Mouse (Mus musculus): ENCODE results near the gene Otud3.
"Not testable (repeated sequence)": the region's sequence is repeated elsewhere in the genome, so short reads cannot be mapped to it uniquely, and the experiment has no call there.

The Otud3 gene

DNA sequence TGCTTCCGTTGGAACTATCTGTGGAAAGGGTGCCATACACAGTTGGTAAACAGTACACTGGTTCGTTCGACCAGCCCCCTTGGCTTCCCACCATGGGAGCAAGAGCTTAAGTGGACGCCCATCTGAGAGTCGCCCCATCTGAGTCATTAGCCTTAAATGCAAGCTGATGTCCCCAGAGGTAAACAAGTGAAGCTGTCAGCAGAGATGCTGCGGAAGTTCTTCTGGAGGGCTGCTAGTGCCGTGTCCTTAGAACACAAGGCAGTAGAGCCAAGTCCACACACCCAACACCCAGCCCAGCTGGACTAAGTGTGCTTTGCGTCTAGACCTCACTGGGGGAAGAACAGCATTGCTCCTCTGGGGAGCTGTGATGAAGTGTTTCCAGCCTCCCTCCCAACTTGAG is 24.1 kb downstream of the Otud3 start:
- DNase-seq (ENCODE audit: low spot score), result peak; percentile 42

DNA sequence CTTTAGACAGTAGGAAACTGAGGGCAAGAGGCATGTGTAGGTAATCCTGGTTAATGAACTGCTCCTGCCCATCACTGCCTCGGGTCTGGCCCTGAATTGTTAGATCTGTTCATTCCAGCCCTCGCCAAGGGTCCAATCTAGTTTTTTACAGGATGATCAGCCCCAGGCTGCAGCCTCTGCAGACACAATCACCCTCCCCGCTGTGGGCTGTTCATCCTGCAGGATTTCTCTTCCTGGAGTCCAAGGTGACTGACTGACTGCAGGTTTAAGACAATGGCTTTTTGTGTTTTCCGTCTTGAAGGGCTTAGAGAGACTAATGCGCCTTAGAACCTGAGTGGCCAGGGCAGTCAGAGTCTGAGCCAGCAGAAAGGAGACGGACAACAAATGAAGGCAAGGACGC is 24.6 kb downstream of the Otud3 start:
- no peak for DNase-seq (ENCODE audit: low spot score)

DNA sequence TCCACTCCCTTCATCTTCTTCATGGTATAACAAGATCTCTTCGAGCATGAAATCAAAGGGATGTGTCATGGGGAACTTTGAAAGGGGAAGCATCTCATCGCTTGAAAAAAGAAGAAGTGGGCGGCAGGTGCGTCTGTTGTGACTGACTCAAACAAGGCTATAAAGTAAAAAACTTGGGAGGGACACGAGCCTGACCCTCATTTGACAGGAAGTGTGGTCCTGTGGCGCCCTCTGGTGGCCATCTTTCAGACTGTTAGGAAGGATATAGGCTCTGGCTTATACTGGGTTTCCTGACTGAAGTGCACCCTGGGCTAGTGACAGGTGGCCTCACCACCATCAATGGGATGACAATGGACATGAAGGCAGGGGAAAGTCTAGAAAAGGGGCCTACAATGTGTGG is 29.5 kb downstream of the Otud3 start:
- peak; percentile 91 for DNase-seq (ENCODE audit: low spot score)

DNA sequence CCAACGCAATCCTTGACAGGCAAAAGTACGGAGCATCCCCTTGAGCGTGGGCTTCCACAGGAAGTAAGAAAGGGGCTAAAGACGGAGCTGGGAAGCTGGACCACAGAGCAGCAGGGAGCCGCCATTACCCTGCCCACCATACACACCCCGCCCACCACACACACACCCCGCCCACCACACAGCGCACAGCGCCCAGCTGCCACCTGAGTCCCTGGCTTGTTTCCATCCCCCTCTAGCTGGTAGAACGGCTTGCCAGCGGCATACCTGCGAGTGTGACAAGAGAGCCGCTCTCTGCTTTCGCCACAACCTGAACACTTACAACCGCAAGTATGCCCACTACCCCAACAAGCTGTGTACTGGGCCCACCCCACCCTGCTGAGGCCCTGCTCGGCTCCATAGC is 31.6 kb downstream of the Otud3 start:
- no peak for DNase-seq (ENCODE audit: low spot score)

DNA sequence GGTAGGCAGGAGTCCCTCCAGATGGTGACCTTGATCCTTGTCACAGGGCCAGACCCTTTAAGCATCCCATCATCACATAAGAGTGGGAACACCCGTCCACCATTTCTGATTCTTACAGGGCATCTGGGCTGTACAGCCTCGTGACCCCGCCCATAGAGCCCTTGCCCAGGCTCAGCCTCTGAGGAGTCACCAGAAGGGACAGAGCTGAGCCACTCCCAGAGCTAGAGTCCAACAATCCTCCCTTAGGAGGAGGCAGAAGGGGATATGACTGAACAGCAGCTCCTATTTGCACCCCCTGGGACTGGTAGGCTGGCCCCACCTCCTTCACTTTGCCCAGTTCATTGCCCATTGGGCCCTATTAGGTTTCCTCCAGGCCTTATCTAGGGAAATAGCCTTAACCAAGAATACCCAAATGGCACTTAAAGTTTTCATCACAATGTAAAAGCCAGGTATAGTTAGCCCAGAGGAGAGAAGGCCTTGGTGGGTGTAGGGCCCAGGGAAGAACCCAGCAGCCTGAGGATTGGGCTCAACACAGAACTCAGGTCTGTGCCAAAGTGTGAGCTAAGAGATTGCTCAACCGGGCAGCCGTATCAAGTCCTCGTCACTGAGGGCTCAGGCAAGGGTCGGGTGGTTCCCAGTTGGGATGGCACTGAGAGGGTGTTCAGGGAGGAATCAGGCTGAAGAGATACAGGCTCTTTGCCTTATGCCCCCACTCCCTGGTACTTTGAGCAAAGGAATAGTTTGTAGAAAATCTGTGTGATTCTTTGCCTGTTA is 32.7 kb downstream of the Otud3 start:
- DNase-seq (ENCODE audit: low spot score), result no peak

DNA sequence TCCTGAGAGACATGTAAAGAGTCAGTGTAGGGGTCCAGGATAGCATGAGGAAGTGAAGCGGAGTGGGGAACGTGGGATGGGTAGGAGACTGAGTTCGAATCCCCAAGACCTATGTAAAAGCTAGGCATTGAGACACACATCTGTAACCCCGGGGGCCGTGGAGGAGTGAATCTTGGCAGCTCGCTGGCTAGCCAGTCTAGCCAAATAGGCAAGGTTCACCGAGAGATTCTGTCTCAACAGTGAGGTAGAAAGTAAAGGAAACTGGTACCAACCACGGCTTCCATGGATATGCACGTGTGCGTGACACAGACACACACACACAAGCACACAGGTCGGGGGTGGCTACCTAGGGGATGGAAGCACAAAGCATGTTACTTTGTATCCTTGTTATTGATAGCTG is 33.9 kb downstream of the Otud3 start:
- DNase-seq (ENCODE audit: low spot score), result no peak

DNA sequence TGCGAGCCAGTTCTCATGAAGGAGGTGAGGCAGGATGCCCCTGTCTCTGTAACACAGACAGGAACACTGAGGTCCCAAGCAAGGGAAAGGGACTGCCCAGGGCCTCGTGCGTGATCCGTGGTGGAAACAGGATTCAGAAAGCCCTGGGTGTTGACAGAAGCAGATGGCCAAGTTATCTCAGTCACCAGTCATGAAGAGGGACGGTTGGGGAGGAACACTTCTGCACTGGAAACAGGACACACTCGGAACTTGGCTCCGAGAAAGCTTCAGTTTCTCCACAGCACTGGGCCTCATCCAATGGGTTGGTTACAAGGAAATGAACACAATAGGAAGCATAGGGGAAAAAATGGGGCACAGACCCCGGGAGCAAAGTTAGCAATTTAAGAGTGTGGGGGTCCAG is 35.0 kb downstream of the Otud3 start:
- peak; percentile 35 for DNase-seq (ENCODE audit: low spot score)

DNA sequence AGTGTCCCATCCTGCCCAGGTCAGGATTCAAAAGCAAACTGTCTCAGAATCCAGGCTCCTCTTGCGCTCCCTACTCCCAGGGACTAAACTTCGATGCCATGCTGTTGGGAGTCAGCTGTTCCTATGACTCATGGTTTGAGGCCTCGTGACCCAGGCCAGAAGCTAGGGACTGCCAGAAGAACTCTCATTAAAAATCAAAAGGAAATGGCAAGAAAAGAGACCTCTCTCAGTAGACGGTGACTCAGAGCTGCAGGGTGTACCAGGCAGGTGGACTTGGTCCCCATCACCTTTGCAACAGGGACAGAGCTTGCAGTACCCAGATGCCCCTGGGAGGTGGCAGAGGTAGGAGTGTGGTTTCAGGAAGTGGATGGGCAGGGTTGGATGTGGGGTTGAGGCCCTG is 36.0 kb downstream of the Otud3 start, which contains the start of gene Pla2g2e:
Gene Pla2g2e (plus strand): TSS at position 212 of the 400 bp plus-strand sequence.
- peak; percentile 33 for DNase-seq (ENCODE audit: low spot score)

DNA sequence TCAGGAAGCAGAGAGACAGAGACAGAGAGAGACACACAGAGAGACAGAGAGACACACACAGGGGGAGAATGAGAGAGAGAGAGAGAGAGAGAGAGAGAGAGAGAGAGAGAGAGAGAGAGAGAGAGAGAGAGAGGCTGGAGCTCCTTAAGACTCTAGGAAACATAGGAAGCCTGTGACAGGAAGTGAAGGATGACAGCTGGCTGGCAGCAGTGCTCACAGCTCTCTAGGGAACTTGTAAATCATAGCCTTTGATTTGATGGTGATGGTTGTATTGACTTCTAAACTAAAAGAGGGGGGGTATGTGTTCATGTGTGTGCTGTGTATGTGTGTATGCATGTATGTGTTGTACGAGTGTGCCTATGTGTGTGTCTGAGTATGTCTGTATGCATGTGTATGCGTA is 37.8 kb downstream of the Otud3 start:
- no peak for DNase-seq (ENCODE audit: low spot score)

DNA sequence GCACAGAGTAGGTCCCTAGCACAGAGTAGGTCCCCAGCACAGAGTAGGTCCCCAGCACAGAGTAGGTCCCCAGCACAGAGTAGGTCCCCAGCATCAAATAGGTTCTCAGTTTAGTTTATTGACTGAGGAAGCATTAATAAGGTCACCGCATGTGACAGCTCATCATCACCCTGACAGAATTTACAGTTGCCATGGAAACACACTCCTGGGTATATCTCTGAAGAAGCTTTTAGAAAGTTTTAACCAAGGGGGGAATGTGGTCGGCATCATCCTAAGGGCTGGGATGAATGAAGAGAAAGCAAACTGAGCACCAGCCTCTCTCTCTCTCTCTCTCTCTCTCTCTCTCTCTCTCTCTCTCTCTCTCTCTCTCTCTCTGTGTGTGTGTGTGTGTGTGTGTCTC is 38.5 kb downstream of the Otud3 start:
- not testable (repeated sequence) for DNase-seq (ENCODE audit: low spot score)

DNA sequence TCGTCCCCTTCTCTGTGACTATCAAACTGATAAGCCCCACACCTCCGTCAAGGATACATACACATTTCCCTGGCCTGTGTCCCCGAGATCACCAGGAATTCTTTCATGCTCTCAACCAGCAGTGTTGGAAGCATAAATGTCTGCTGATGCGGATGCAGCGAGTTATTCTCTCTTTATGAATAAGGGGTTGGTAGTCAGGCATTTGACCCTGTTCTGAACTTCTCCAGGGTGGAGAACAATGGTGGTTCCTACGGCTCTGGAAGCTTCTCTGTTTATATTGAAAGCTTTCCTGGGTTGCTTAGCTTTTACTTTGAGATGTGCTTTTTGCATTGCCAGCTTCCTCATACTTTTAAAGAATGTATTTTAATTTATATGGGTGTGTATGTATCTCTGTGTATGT is 39.9 kb downstream of the Otud3 start, which contains the start of gene Gm13030:
Gene Gm13030 (minus strand): TSS at position 101 of the 400 bp plus-strand sequence.
- no peak for DNase-seq (ENCODE audit: low spot score)

DNA sequence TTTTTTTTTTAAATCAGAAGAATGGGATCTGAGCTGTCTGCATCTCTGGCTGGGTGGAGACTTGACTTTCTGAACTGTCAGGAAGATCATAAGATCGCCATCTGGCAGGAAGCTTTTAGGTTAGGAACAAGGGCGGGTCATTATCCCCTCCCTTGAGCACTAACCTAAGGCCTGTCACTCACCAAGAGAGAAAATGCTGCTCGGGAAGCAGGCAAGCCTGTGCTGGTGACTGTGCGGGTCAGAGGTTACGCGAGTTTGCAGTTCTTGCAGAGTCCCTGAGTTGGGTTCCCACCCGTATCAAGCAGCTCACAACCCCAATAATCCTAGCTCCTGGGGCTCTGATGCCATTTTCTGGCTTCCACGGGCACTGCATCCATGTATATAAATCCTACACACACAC is 45.1 kb downstream of the Otud3 start:
- no peak for DNase-seq (ENCODE audit: low spot score)

DNA sequence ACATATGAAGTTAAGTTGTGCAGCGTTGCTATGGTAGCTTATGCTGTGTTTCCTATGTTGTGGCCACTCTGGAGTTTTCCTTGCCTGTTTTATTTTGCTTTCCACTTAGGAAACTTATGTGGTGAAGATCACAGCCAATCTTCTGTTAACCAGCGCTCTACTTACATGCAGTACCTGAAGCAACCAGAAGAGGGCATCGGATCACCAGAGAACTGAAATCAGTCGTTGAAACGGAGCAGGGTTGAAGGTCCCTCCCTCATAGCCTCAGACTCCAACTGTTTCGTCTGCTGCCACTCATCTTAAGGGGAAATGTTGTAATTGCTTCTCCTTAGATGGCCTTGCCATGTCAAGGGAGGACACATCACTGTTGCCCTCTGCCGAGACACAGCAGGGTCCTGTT is 47.3 kb downstream of the Otud3 start:
- DNase-seq (ENCODE audit: low spot score), result peak; percentile 82

DNA sequence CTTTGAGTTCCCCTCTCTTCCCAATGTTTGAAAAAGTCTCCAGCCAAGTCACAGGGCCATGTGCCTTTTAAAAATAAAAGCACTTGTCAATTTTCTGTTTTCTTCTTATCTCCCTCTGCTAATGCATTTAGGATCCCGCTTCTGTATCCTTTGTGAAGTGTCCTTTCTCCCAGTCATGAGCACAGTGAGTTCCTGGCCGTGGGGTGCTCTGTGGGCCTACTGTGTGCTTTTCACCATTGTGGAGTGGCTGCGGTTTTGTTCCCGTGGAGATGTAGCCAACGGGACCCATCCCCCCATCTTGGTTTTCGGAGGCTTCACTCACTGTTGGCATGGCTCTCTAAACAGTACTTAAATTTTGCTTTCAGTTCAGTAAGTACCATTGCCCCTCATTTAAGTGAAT is 47.8 kb downstream of the Otud3 start:
- no peak for DNase-seq (ENCODE audit: low spot score)

DNA sequence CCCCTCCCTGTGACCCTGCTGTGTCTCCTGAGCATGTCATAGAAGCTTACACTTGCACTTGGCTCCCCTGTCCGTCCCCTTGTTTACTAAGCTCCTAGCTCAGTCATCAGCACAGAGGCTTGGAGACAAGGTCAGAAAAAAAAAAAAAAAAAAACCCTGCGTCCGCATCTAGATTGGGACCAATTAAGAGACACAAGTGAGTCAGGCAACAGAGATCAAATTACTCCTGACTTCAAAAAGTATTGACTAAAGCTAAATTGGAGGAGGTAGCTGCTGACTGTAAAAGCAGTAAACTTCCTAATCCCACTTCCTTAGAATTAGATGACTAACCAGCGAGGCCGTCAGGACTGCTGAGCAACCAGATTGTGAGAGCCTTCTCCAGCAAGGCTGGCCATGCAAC is 48.7 kb downstream of the Otud3 start:
- DNase-seq (ENCODE audit: low spot score), result no peak

DNA sequence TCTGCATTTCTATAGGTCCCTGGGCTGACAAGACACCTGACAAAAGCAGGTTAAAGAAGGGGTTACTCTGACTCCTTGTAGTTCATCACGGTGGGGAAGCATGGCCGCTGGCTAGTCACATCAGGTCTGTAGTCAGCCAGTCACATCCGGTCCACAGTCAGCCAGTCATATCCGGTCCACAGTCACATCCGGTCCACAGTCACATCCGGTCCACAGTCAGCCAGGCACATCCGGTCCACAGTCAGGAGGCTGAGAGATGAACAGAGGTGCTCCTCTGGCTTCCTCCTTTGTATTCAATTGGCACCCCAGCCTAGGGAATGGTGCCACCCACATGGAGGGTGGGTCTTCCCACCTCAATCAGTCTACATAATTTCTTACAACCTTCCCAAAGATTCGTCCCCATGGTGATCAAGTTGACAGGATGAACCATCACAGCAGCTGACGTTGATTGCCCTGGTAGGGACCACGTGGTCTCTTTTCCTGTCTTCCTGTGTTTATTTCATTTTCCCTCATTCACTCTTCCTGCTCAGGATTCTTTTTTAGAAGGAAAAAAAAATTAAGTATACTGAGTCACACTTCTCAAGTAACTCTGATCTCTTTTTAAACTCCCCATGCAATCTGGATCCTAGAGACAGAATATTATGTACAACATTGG is 50.3 kb downstream of the Otud3 start, which contains the start of gene Pla2g5:
Gene Pla2g5 (minus strand): TSS at position 139 of the 655 bp plus-strand sequence.
- no peak for DNase-seq (ENCODE audit: low spot score)

DNA sequence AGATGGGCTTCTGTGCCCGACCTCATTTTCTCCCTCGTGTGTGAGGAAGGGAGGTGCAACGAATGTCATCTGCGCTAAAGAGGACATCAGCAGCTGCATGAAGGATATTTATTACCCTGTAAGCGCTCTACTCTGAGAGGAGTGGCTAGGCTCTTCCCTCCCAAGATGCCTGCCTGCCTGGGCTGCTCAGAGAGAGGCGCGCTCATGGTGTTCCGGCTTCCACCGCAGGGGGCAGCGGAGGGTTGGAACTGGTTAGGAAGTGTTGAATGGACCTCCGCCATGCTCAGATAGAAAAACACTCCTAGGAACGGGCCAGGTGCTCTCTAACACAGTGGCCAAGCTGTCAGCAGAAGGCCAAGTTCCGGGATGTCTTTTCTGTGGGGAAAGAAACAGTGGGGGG is 54.0 kb downstream of the Otud3 start:
- DNase-seq (ENCODE audit: low spot score), result peak; percentile 78

DNA sequence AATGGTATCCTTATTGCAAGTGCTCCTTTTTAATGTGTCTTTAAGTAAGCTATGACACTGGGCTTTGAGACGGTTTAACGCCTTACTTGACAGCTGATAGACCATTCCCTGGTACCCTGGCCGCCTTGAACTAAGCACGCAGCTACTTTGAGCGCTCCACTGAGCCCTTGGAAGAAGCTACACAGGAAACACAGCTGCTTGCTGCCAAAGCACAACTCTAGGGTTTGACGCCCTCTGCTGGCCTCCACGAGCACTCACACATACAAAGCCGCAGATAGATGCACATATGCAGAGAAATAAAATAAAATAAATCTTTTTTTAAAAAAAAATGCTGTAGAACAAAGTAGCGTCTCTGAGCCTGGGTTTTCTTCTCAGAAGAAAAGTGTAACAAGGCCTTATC is 54.5 kb downstream of the Otud3 start:
- no peak for DNase-seq (ENCODE audit: low spot score)

DNA sequence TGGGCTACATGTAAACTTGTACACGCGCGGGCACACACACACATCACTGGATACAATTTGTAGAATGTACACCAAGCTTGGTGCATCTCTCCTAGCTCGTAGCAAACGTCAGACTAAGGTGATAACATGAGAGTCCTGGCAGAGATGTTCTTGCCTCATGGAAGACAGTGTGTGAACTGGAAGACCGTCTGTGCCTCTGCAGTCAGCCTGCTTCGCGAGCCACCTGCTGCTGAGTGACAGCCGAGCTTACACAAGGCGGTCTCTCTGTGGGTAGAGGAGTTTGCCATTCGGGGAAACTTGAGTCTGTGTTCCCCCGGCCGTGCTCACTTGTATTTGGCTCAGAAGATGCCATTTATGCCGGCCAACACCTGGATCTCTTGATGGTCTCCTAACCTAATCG is 55.3 kb downstream of the Otud3 start:
- no peak for DNase-seq (ENCODE audit: low spot score)

DNA sequence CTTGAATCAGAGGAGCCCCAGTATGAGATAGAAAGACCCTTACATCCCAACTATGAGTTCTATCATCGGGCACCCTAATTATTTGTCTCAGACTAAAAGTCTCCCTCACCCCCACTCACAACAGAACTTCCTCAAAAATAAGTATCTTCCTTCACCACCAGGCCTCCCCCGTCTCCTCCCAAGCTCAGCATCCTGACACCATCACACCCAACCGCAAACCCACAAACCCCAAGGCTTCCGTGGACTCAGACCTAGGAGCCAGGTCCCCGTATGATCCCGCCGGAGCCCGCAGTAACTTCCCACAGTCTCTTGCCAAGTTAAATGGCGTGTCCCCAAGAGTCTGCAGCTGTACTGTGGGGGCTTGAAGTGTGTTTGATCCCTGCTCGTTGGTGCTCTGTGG is 56.2 kb downstream of the Otud3 start:
- no peak for DNase-seq (ENCODE audit: low spot score)

DNA sequence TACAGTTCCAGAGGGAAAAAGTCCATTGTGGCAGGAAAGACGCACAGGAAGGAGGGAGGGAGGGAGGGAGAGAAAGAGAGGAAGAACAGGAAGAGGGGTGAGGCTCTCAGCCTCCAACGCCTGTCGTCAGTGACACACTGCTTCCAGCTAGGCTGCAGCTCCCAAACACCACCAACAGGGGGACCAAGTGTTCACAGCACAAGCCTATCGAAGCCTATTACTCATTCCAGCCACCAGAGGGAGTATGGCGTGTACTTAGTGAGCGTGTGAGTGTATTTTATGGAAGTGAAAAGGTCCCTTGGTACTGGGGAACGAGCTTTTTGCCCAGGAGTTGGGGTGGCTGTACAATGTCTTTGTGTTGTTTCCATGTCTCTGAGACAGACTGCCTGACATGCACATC is 57.3 kb downstream of the Otud3 start:
- peak; percentile 69 for DNase-seq (ENCODE audit: low spot score)

DNA sequence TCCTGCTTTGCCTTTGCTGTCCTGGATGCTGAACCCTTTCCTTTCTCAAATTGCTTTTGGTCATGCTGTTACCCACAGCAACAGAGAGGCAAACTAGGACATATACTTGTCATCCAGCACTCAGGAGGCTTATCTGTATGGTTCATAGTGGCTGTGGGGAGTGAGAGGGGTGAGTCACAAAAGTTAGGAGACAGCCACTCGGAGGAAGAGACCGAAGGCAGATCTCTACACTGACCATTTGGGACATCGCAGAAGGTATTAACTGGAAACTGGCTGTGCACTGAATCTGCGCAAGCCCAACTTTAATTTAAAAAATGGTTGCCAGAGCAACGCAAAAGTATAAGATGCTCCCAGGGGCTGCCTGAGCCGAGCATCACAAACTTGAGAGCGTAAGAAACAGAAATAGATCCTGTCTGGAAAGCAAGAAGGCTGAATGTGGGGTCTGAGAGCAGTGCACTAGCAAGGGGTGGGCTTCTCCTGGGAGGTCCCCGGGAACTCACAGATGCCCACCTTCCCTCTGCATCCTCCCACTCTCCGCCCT is 58.6 kb downstream of the Otud3 start:
- no peak for DNase-seq (ENCODE audit: low spot score)

DNA sequence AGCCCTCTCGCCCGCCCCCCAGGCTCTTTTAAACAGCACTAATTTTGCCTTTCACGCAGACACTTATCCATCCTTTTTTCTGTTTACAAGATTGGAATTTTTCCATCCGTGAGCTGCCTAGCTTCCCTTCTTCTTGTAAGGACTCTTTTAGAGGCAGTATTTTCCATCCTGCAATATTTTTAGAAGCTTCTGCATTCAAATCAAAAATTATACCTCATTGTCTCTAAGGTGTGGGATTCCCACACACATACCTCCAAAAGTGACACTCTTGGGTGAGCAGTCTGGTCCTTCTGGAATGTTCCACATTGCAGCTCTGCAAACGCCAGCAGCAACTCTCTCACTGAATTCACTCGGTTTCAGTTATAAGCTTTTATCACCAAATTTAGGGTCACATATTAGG is 60.8 kb downstream of the Otud3 start:
- no peak for DNase-seq (ENCODE audit: low spot score)

Data from urinary bladder, postnatal 14 days (tissue).